Mouse (Mus musculus): Measurements from ENCODE around the gene Wfdc10.

Gene Wfdc10

GRCm38 (mm10) chr2:164704235-164704634 lies 48.4 kb downstream of the Wfdc10 start:
- DNase-seq = no peak

DNA sequence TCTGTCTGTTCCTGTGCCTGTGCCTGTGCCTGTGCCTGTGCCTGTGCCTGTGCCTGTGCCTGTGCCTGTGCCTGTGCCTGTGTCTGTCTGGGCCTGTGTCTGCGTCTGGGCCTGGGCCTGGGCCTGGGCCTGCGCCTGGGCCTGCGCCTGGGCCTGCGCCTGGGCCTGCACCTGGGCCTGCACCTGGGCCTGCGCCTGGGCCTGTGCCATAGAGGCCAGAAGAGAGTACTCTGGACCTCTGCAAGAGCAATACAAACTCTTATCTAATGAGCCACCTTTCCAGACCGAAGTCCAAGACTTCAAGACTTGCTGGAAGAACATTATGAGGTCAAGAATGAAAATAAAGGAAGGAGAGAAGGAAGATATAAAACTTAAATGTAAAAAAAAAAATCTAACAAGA lies 49.5 kb downstream of the Wfdc10 start:
- DNase-seq = no peak

DNA sequence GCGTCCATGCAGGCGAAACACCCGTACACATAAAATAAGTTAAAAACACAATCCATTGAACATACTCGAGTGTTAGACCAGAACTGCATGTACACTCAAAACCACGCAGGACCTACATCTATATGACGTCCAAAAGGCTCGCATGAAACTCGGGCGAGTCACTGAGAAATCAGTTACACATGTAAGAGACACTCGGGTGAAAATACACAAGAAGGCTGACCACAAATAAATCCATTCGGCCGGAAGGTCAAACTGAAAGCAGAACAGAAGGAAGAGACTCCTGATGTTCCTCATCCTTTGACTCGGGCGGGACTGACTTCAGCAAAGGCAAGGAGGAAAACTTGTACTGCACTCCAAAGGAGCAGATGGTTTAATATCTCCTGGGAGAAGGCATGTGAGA lies 50.1 kb downstream of the Wfdc10 start:
- DNase-seq = no peak
